Mouse (Mus musculus): ENCODE data around the gene Tomt.

The Tomt gene

GRCm38 (mm10) chr7:101902846-101903245 lies 3.3 kb downstream of the Tomt start:
- in situ Hi-C loops (cut with MboI, MseI): no loop called here

DNA sequence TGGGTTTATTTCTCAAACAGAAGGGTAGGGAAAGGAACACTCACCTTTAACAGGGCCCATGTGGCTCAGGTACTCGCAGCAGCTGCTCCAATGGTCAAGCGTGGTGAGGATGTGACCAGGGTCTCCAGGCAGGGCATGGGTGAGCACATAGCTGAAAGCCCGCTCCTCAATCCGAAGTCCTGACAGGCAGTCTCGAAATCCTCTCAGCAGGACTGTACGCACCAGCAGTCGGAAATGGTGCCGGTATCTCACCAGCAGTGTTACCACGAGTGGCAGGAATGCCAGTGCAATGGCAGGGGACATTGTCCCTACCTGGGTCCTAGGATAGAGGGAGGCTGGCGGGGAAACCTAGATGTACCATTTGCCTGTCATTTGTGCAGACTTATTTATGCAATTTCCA lies 4.2 kb downstream of the Tomt start:
- in situ Hi-C loops (cut with MboI, MseI): no loop called here

DNA sequence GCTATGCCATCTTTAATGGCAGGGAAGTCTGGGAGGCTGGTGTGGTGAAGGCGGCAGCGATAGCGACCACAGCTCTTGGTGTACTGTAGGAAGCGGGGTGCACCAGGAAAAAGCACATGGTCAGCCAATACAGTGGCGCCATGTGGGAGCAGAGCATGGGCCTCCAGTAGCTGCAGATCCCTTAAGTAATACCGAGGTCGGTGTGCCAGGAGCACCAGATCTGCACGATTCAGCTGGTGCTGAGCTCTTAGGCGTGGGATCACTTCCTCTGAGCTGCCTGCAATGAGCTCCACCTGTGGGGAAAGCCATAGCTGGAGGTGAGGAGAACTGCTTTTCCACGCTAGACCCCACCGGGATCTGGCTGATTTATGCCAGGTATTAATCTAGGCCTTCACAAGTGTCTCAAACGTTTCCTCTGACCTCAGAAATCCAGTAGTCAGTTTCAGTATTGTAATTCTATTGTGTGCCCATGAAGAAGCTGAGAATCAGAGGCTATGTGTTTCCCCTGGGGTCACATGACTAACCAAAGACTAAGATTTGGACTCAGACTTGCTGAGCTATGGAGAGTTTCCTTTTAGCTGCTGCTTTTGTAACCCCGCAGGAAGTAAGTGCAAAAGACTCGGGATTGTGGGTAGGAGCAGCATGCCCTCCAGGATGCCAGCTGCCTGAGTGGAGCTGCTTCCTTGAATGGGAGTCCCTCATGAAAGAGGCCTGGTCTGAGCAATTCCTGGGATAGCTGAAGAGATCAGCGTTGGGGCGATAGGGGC lies 5.6 kb downstream of the Tomt start:
- in situ Hi-C loops (cut with MboI, MseI): no loop called here

DNA sequence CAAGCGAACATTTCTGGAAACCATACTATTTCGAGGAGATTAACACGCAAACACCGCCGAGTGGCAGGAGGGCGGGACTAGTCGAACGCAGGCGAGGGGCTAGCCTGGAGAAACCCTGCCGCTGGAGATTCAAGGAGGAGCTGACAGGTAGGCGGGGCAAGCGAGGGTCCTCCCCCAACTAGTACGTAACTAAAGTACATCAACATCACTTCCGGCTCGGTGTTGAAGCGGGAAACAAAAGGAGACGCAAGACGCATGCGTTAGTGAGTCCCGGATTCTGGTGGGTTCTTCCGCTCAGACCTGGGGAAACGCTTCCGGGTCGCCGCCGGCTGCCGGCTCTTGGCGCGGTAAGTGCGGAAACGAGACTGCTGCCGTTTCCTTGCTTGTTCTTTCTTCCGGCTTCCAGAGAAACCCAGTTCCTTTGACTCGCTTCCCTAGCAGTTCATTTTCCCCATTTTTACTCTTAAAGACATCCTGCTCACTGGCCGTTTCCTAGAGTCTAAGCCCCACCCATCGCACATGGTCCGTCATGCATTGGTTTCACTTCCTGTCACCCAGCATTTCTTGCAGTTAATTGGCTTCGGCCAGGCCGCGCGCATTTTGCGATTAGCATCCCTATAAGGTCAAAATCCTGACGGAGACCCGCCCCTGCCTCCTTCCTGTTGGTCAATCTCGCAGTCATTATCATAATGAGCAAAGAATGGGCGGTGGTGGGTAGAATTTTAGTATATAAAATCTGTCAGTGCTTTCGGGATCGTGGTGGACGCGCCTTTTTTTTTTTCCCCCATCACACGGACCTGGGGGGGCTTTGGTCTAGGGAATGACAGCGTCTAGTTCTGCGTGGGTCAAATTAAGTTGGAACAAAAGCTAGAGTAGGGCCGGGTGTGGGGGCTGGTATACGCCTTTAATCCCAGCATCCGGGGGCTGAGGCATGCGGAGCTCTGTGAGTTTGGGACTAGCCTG lies 9.8 kb downstream of the Tomt start:
- in situ Hi-C loops (cut with MboI, MseI): loop anchor here (5.0 kb wide), 1 partner anchor 36 kb away; the partner anchor contains the start of genes Lrrc51 and Numa1

DNA sequence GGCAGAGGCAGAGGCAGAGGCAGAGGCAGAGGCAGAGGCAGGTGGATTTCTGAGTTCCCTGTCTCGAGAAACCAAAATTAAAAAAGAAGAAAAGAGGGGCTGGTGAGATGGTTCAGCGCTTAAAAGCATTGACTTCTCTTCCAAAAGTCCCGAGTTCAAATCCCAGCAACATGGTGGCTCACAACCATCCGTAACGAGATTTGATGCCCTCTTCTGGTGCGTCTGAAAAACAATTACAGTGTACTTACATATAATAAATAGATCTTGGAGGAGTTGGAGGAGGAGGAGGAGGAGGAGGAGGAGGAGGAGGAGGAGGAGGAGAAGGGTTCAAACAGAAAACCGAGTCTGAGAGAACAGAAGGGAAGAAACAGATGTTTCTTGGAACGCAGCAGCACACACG lies 10.5 kb downstream of the Tomt start:
- in situ Hi-C loops (cut with MboI, MseI): loop anchor here (5.0 kb wide), 1 partner anchor 37 kb away; the partner anchor contains the start of genes Lrrc51 and Numa1

DNA sequence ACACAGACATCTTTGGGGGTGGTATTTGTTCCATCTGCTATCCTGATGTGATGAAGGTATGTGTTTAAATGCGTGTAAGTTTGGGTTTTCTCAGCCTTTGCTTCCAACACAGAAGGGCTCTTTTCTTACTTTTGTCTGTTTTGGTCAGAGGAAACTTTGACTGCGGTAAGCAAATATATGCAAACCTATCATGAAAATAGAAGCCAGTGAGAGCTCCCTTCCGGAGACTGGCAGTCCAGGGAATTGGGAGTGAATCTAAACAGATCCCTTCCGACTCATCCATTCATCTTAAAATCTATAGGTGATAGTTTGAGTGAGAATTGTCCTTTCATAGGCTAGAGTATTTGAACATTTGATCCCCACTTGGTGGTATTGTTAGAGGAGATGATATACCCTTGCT lies 17.7 kb downstream of the Tomt start:
- in situ Hi-C loops (cut with MboI, MseI): no loop called here

- in situ Hi-C loops (cut with MboI, MseI): no loop called here
Observed at GRCm38 (mm10) chr7:101886274-101886673, 19.9 kb downstream of the Tomt start.

- in situ Hi-C loops (cut with MboI, MseI): no loop called here
Observed at GRCm38 (mm10) chr7:101884160-101884559, 22.0 kb downstream of the Tomt start.

DNA sequence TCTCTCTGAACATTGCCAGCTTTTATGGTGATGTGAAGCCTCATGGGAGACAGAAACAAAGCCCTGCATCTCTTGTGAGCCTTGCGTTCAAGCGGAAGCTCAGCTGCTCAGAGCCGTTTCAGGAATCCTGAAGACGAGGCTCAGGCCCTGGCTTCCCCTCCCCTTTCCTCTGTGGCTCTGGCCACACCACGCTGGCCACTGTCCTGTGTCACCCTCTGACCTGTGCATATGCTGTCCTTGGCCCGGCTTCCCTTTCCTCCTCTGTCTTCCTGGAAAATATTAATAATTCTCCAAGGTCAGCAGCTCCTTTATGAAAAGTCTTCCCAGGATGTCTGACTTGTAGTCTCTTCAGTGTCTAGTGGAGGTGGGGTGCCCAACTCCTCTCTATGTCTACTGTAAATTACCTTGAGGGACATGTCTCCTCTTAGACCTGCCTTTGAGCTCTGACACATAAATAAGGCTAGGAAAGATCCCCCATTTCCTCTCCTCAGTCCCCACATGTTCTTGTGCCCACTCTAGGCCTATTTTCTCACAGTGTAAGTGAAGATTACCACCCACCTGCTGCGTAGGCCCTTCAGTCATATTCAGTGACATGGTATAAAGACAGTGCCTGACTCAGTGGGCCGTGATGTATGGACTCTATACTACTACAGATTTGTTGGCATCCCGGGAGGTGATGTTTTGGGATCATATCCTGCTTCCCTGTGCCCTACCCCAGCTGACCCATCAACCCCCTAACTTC lies 23.6 kb downstream of the Tomt start:
- in situ Hi-C loops (cut with MboI, MseI): no loop called here

DNA sequence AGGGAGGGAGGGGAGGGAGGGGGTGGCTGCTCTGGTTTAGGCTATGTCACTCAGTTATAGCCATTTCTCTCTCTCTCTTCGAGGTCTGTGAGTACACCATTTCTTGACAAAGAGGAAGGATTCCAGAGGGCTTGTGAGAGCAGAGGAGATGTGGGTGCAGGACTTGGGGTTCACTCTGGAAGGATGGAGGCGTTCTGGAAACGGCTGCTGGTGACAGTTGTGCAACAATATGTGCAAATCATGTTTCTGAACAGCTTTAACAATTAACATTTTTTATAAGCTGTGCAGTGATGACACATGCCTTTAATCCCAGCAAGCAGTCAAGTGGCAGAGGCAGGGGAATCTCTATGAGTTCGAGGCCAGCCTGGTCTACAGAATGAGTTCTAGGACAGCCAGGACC lies 25.3 kb downstream of the Tomt start:
- in situ Hi-C loops (cut with MboI, MseI): no loop called here

DNA sequence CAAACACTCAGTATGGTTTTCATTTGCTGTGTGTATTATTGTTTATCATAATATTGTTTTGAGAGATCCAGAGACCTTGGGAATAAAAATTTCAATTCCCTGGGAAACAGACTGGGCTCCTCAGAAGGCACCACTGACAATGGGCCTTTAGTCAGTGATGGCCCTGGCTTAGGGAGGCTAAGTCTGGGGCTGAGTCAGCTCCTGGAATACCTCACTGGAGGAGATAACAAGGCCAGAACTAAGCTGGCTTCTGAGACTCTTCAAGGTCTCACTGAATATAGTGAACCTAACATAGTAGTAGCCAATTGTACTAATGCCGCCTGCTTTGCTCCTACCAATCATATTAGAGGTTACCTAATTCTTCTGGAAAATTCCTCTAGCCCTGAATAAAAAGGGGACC lies 30.2 kb downstream of the Tomt start:
- in situ Hi-C loops (cut with MboI, MseI): no loop called here

DNA sequence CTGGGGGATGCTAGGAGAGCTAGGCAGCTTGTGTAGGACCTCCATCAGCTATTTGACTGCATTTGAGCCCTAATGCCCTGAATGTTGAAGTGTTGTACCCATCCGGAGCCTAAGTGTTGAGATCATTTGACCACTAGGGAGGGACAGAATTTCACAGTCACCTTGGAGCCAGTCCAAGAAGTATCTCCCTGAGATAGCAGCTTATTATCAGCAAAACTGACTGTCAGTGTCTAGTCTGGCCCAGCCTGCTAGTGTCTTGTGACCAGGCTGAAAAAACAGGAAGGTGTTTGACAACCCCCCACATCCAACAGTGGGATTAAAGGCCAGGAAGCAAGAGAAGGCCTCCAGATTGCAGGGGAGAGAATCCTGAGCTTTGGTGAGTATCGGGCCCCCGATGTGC lies 34.9 kb downstream of the Tomt start:
- in situ Hi-C loops (cut with MboI, MseI): no loop called here

GRCm38 (mm10) chr7:101870629-101871028 lies 35.5 kb downstream of the Tomt start, which contains the start of gene Folr1:
TSS of gene Folr1 (minus strand) at chr7:101870788.
- in situ Hi-C loops (cut with MboI, MseI): no loop called here

- in situ Hi-C loops (cut with MboI, MseI): no loop called here
Observed at GRCm38 (mm10) chr7:101869163-101869500, 37.0 kb downstream of the Tomt start.

- in situ Hi-C loops (cut with MboI, MseI): no loop called here
Observed at GRCm38 (mm10) chr7:101868241-101869162, 37.7 kb downstream of the Tomt start.

GRCm38 (mm10) chr7:101867482-101867881 lies 38.7 kb downstream of the Tomt start:
- in situ Hi-C loops (cut with MboI, MseI): no loop called here

DNA sequence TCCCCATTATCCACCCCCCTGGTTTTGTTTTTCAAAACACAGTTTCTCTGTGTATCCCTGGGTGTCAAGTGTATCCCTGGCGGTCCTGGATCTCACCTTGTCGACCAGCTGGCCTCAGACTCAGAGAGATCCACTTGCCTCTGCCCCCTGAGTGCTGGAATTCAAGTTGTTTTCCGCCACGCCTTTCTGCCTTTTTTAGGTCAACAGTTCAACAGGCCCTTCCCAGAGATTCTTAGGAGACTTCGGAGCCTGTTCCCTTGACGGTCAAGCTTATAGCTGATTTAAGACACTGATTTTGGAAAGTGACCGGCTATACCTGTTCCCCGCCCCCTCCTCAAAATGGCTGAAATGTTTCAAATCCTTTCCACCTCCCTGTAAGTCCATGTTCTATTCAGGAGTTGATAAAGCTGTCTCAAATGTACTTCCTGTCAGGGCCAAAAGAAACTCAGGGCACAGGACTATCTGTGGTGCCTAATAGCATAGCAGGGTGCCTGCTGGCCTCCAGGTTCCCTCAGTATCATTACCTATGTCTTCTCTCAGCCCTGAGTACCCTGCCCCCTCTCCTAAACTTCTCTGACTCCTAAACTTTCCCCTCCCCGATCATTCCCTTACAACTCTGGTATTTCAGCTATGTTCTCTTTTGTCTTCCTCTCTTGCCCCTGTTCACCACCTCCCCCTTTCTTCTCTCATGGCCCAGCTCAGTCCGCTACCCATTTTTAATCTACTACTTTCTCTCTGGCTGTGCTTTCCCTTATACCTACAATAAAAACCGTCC lies 39.5 kb downstream of the Tomt start:
- in situ Hi-C loops (cut with MboI, MseI): no loop called here

- in situ Hi-C loops (cut with MboI, MseI): no loop called here
Observed at GRCm38 (mm10) chr7:101863415-101863814, 42.7 kb downstream of the Tomt start, which contains the start of gene Anapc15. TSS of gene Anapc15 (plus strand) at chr7:101863715.

- in situ Hi-C loops (cut with MboI, MseI): no loop called here
Observed at GRCm38 (mm10) chr7:101862291-101862690, 43.9 kb downstream of the Tomt start.

DNA sequence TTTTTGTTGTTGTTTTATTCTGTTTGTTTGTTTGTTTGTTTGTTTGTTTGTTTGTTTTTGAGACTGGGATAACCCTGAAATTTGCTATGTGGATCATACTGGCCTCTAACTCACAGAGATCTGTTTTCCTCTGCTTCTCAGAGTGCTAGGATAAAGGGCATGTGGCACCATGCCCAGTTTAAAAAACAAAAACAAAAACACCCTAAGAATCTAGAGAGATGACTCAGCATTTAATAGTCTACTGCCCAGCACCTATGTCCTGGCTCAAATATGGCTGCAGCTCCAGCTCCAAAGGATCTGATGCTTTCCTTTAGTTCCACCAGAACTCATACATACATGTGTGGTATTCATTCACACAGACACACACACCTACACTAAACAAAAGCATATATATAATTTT lies 45.2 kb downstream of the Tomt start:
- in situ Hi-C loops (cut with MboI, MseI): no loop called here

All from regulatory T cell (primary cell).